Mouse (Mus musculus): ENCODE results near the gene Wdr38. TPM values are rescaled to one million over a fixed set of nuclear protein-coding genes. Genes with fewer than 3 reads are reported as not detected.

Wdr38 gene
- polyA plus RNA-seq (2012; rRNA removed) = 0.65 and 0.87 TPM in 2 replicates

DNA sequence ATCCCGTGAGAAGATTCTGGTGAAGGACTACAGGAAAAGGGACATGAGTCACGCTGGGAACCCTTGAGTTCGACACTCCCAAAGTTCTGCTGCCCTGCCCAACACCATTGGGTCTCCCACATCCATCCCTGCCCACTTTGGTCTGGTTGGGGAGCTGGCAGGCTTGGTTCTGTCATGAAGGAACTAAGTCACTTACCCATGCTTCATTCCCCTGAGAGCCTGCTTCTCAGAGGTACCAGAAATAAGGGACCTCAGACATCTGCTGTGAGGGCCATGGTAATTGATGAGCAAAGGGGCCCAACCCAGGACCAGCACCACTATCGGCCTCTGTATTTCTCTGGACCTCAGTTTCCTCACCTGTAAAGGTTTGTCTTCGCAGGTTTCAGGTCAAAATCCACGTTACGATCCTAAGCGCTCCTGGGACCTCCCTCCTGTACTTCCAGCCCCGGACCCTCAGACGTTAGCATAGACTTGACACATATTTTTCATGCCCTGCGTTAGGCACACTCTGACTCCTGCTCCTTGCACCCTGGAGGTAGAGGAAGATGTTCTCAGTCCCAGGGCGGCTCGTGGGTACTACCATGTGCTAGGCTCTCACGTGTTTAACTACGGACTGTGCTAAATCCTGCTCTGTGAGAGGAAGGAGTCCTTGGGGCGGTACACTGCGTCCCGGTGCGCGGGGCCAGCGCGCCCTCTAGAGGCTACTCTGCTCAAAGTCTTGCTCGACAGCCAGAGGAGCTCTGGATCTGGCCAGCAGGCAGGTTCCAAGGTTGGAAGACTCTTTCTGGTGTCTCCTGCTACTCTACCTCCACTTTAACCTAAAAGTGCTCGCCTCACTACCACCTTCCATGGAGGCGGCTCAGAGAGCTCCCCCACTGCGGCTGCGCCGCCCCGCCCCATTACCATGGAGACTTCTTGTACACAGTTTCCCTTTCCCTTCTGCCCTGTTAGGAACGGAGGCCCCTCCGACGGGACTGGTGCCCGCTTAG is at the start of gene Wdr38:
Gene Wdr38, plus strand, starts transcription at position 91 of the 989 bp plus-strand sequence.

DNA sequence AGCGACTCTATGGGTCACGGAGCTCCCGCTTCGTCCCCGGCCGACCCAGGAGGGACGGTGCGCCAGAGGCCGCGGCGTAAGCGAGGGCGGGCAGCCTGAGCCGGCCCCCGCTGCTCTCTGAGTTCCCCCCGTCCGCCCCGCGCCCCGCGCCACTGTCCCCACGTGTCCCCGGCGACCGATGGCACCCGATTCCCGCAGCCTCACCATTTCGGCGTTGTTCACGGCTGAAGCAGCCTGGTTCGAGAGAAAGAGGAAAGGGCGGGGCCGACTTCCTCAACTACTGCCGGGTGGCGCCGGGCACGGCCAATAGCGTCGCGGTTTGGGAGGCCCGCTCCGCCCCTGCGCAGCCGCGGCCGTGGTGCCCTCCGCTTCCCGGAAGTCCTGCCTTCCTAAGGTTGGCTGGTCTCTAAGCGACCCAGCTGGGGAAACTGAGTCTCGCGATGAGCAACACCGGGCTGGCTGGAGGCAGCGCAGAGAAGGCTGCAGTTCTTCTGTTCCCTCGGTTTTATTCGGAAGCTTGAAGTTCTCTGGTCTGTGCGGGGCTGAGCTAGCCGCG is 7.7 kb downstream of the Wdr38 start, which contains the start of gene Arpc5l:
Gene Arpc5l, plus strand, starts transcription at position 469 of the 556 bp plus-strand sequence.

DNA sequence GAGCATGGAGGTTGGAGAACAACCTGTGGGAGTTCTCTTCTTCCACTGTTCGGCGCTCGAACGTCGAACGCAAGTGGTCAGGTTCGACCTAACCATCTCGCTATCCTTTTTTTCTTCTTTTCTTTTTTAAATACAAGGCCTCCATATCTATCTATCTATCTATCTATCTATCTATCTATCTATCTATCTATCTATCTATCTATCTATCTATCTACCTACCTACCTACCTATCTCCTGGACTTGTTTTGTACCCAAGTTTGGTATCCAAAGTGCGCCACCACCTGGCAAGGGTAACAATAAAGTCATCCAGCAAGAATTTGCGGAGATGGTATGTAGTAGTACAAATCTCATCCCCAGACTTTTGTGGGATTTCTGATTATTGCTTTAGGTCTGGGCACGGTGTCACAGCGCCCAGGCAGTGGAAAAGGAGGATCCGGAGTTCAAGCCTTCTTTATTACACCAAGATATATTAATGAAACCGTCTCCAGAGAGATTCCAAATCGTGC is 8.4 kb downstream of the Wdr38 start, which contains the start of gene Rpl35:
Gene Rpl35, minus strand, starts transcription at position 51 of the 506 bp plus-strand sequence.

Other genes starting within 250 kb of the Wdr38 start
- 3.7 and 5.0 TPM in 2 replicates for gene Nr6a1, start 69.8 kb upstream of the Wdr38 start, polyA plus RNA-seq (2012; rRNA removed)
- gene Olfml2a, start 65.5 kb upstream of the Wdr38 start, polyA plus RNA-seq (2012; rRNA removed) = 2.3 and 3.2 TPM in 2 replicates
- 68.0 and 101 TPM in 2 replicates for gene Arpc5l, start 7.9 kb downstream of the Wdr38 start, polyA plus RNA-seq (2012; rRNA removed)
- 817 and 836 TPM in 2 replicates for gene Rpl35, start 8.1 kb downstream of the Wdr38 start, polyA plus RNA-seq (2012; rRNA removed)
- gene Golga1, start 68.1 kb downstream of the Wdr38 start, polyA plus RNA-seq (2012; rRNA removed) = 31.9 and 39.1 TPM in 2 replicates
- 4.9 and 11.6 TPM in 2 replicates for gene Scai, start 193.3 kb downstream of the Wdr38 start, polyA plus RNA-seq (2012; rRNA removed)
- 49.8 and 63.2 TPM in 2 replicates for gene Ppp6c, start 229.0 kb downstream of the Wdr38 start, polyA plus RNA-seq (2012; rRNA removed)

All from central nervous system, embryonic 11.5 days (tissue).